Mouse (Mus musculus) c-Kit-positive CD71-positive TER-119-positive erythroid progenitor cells, embryonic 14.5 days (primary cell): Measurements from ENCODE around the gene Gm3029.
"Not testable (repeated sequence)": the region's sequence is repeated elsewhere in the genome, so short reads cannot be mapped to it uniquely, and the experiment has no call there.

Experiments
- DNase-seq: peaks from one replicate; pipeline ENCODE4 v3.0.0-alpha.2; 2013; ENCODE audit warnings: low spot score

Gene Gm3029

GRCm38 (mm10) chr14:3931456-3931855, at the start of gene Gm3029:
Gene Gm3029 (plus strand): TSS chr14:3931756.
- not testable (repeated sequence) for DNase-seq

DNA sequence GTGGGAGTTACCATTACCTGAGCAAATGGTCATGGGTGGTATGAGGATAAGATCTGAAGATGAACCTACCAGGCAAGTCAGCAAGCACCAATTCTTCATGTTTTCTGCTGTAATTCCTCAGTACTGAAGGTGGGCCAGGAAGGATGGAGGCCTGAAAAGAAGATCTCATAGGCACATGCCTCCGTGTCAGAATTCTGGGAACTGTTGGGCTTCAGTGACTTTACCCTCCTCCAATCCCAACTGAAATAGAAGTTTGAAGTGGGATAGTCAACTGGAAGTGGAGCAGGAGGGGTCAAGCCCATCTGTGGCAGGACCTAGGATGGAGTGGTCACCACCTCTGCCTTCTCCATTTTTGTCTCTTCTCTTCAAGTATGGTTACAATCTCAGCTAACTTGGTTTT, 47.7 kb upstream of the Gm3029 start, which contains the start of gene Gm2916:
Gene Gm2916 (plus strand): TSS at position 301 of the 400 bp plus-strand sequence.
- not testable (repeated sequence) for DNase-seq

- not testable (repeated sequence) for DNase-seq
Observed at GRCm38 (mm10) chr14:3963247-3963646, 31.7 kb downstream of the Gm3029 start, which contains the start of gene Gm3095. Gene Gm3095 (plus strand): TSS chr14:3963547.
